Mouse (Mus musculus): ENCODE measurements at regions not wholly inside any gene's neighbourhood (a gene's known extent, or its start where the extent isn't known, plus 50 kb on each side); places are given as distances from the start of the nearest gene placed in this dataset.

- TF ChIP-seq CTCF (conservative IDR thresholded peaks at IDR 0.05; ENCODE audit: low read length), result no peak
- no peak for TF ChIP-seq POU5F1 (IDR thresholded peaks at IDR 0.05; ENCODE audit: borderline replicate concordance, low read length)
- no peak for TF ChIP-seq NANOG (IDR thresholded peaks at IDR 0.05; ENCODE audit: borderline replicate concordance, low read length)
Observed at GRCm38 (mm10) chr5:106257179-106257578, 200.8 kb downstream of the Barhl2 start.
